Mouse (Mus musculus) neural tube, embryonic 12.5 days (tissue): ENCODE data around the gene Insyn1. TPM values are rescaled to one million over a fixed set of nuclear protein-coding genes. Genes with fewer than 3 reads are reported as not detected.

Source experiments
- ATAC-seq: fragments of 200-750 bp; cut with Nextera tagmentation; 2 replicates; pipeline ENCODE4 v1.8.0; 2017; ENCODE audit warnings: low read depth, mild to moderate bottlenecking, moderate TSS enrichment, moderate library complexity; ENCODE audit not compliant: low FRiP score
- H3K27ac ChIP-seq: fragments of 300-500 bp; sonication (generic); 2 replicates; pipeline ENCODE4 v1.5.1; 2016
- H3K27me3 ChIP-seq: fragments of 300-500 bp; sonication (generic); replicated peaks from 2 replicates; pipeline ENCODE4 v1.6.1; 2016; ENCODE audit warnings: mild to moderate bottlenecking
- H3K36me3 ChIP-seq: fragments of 300-500 bp; sonication (generic); 2 replicates; pipeline ENCODE4 v1.6.1; 2016; ENCODE audit warnings: mild to moderate bottlenecking
- H3K4me1 ChIP-seq: fragments of 300-500 bp; sonication (generic); 2 replicates; pipeline ENCODE4 v1.6.1; 2016
- H3K4me2 ChIP-seq: fragments of 300-500 bp; sonication (generic); replicated peaks from 2 replicates; pipeline ENCODE4 v1.6.1; 2016; ENCODE audit warnings: mild to moderate bottlenecking
- H3K4me3 ChIP-seq: fragments of 300-500 bp; sonication (generic); 2 replicates; pipeline ENCODE4 v1.5.1; 2016
- H3K9ac ChIP-seq: fragments of 300-500 bp; sonication (generic); 2 replicates; pipeline ENCODE4 v1.6.1; 2016; ENCODE audit warnings: mild to moderate bottlenecking
- H3K9me3 ChIP-seq: fragments of 300-500 bp; sonication (generic); 2 replicates; pipeline ENCODE4 v1.6.1; 2016; ENCODE audit warnings: mild to moderate bottlenecking
- WGBS: fragments of 180-500 bp; shearing (Covaris S2); methylation state at CpG from one replicate; pipeline ENCODE4 v1.1.7; 2016; 5-methylcytosine and 5-hydroxymethylcytosine counted together
- polyA plus RNA-seq: library from polyadenylated mRNA; unstranded; fragments of >200 nt; fragmentation: Nextera tagmentation; extraction: Ambion mirVana; gene quantifications from 2 replicates; pipeline ENCODE4 v1.2.1, GENCODE M21; 2016

Gene Insyn1
- polyA plus RNA-seq, 1 experiment from 2014 or later, result 6.8 TPM

DNA sequence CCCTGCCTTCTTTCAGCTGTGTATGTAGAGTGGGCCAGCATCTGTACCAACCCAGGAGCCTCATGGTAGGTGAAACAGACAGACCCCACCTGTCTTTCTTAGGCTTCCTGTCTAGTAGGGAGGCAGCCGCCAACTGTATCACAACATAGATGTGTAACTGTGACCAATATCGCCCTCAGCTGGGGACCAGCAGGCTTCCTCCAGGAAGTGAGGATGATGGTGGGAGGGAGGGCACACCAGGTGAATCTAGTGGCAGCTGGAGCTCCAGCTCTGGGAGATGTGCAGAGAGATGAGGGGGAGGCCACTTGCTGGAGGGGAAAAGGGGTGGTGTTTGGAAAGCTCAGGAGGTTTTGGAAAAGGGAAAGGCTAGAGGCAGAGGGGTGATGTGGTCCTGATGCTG lies 6.6 kb downstream of the Insyn1 start:
- ATAC-seq, result no peak
- Histone ChIP-seq H3K4me2 (no peak overlapping the region), H3K36me3 (no peaks in the 10 kb centered on the region), H3K9ac (no peak overlapping the region), H3K27me3 (peaks cover 9% of the 10 kb centered on the region), H3K4me1 (peaks cover 1% of the 10 kb centered on the region), H3K27ac (no peak overlapping the region), H3K9me3 (no peaks in the 10 kb centered on the region), H3K4me3 (no peak overlapping the region)
- 73% methylated on average over 2 of the region's 2 CpGs for WGBS

DNA sequence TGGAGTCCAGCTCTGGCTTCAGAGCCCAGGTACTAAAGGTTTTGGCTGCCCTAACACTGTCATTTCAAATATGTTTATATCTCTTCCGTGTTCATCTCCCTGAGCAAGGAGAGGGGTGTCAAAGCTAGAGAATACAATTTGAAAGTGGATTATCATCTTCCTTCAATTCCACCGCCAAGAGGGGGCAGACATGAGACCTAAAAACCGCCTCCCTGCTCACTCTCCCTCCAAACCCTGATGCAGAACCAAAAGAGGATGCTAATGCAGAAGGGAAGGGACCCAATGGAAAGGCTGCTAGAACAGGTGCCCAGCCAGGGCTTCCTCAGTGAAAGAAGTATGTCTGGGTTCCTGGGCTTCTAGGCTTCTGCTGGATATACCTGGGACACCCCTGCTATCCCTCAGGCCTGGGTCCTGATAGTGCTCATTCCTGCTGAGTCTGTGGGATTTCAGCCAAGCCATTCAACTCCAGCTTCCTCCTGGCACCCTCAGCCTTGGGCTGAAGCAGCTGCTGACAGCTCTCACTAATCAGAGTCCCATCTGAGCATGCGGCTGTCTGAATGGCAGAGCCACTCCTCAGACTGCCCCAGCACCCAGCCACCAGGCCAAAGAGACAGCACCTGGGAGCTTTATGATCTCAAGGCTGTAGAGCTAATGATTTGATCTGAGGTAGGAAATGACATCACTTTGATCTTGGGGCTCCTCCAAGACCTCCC lies 8.2 kb downstream of the Insyn1 start:
- no peaks in the 10 kb centered on the region for H3K36me3 ChIP-seq
- no peaks in the 10 kb centered on the region for H3K4me1 ChIP-seq
- no peak for ATAC-seq
- no peak overlapping the region for H3K9ac ChIP-seq
- no peak overlapping the region for H3K4me3 ChIP-seq
- H3K4me2 ChIP-seq, result no peak overlapping the region
- H3K27me3 ChIP-seq, result no peaks in the 10 kb centered on the region
- H3K27ac ChIP-seq, result no peak overlapping the region
- H3K9me3 ChIP-seq, result no peaks in the 10 kb centered on the region
- 31% methylated on average over 4 of the region's 4 CpGs for WGBS

GRCm38 (mm10) chr9:58497942-58498341 lies 9.5 kb downstream of the Insyn1 start:
- no peak overlapping the region for H3K27ac ChIP-seq
- no peaks in the 10 kb centered on the region for H3K4me1 ChIP-seq
- H3K4me3 ChIP-seq, result no peak overlapping the region
- no peak overlapping the region for H3K9ac ChIP-seq
- H3K4me2 ChIP-seq, result no peak overlapping the region
- no peaks in the 10 kb centered on the region for H3K9me3 ChIP-seq
- ATAC-seq, result no peak
- no peaks in the 10 kb centered on the region for H3K36me3 ChIP-seq
- no peaks in the 10 kb centered on the region for H3K27me3 ChIP-seq
- 12% methylated on average over 4 of the region's 4 CpGs for WGBS

DNA sequence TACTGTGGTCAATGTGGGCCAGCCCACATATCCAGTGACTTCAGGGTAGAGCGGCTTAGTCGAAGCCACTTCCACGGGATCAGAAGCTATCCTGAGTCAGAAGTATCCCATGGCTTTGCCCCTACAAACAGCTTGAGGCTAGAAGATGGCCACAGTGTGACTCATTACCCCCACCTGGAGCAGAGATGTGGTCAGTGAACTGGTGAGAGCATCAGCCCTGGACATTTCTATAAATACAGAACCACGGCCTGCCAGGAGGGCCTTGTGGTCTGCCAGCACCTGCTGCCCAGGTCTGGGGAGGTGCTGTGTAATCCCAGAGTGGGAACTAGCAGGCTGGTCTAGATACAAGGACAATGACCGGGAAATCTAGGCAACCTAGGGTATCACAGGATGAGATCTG lies 12.5 kb downstream of the Insyn1 start:
- Histone ChIP-seq H3K4me2 (no peak overlapping the region), H3K9me3 (no peaks in the 10 kb centered on the region), H3K4me1 (no peaks in the 10 kb centered on the region), H3K27ac (no peak overlapping the region), H3K36me3 (no peaks in the 10 kb centered on the region), H3K27me3 (no peaks in the 10 kb centered on the region), H3K9ac (no peak overlapping the region), H3K4me3 (no peak overlapping the region)
- WGBS, result 93% methylated on average over 5 of the region's 5 CpGs
- no peak for ATAC-seq

DNA sequence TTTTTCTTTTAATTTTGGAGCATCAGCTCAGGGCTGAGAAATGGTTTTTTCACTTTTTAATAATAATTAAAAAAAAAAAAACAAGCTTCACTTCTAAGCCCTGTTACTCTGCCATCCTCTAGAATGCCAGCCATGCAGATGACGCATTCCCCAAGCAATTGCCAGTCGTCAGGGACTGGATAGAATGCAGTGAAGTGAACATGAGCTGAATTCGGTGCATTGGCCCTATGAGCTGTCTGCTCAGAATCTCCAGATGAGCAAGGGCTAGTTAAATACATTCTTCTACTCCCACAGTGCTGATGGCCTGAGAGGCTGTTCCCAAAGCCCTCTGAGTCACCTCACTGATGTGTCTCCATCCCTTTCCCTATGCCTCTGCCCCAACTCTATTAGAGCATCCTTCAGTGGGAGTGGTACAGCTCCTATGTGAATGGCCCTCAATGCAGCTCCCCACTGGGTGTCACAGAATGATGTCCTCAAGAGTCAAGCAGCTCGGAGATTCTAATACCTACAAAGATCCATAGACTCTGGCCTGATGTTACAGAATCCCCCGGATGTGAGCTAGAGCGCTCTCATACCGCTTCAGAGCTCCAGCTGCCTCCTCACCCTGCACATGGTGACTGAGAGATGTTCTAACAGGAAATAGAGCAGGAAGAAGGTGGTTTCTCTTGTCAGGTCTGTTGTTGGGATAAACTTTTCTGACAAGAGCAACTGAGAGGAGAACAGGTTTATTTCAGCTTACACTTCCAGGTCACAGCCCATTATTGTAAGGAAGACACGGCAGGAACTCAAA lies 19.0 kb downstream of the Insyn1 start:
- Histone ChIP-seq H3K27ac (no peak overlapping the region), H3K27me3 (no peaks in the 10 kb centered on the region), H3K9me3 (no peaks in the 10 kb centered on the region), H3K4me2 (no peak overlapping the region), H3K4me1 (no peaks in the 10 kb centered on the region), H3K4me3 (no peak overlapping the region), H3K9ac (no peak overlapping the region), H3K36me3 (no peaks in the 10 kb centered on the region)
- WGBS, result 79% methylated on average over 8 of the region's 8 CpGs
- no peak for ATAC-seq

GRCm38 (mm10) chr9:58510452-58510851 lies 22.0 kb downstream of the Insyn1 start:
- Histone ChIP-seq H3K4me1 (no peaks in the 10 kb centered on the region), H3K9me3 (no peaks in the 10 kb centered on the region), H3K4me3 (no peak overlapping the region), H3K9ac (no peak overlapping the region), H3K36me3 (no peaks in the 10 kb centered on the region), H3K27me3 (no peaks in the 10 kb centered on the region), H3K27ac (no peak overlapping the region), H3K4me2 (no peak overlapping the region)
- no peak for ATAC-seq
- WGBS, result 92% methylated on average over 5 of the region's 5 CpGs

DNA sequence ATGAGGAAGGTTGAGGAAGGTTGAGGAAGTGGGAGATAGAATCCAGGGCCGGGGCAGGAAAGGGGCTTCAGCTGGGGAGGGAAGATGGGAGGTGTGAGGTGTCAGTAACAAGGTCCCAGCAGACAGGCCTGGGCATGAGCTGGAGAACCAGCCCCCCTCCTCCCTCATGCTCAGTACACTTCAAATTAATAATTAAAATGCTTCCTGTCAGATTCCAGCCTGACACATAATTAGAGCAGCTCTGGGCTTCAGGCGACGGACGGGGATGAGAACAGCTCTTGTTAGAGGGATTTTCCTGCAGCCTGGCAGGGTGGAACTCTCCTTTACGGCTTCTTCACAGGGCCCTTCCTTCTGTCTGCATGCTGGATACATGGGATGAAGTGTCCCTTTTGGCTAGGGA lies 25.3 kb downstream of the Insyn1 start:
- Histone ChIP-seq H3K9me3 (no peaks in the 10 kb centered on the region), H3K4me3 (no peak overlapping the region), H3K4me2 (no peak overlapping the region), H3K36me3 (no peaks in the 10 kb centered on the region), H3K9ac (no peak overlapping the region), H3K27me3 (no peaks in the 10 kb centered on the region), H3K4me1 (peaks cover 6% of the 10 kb centered on the region; the same call in 1 of the 2 replicates), H3K27ac (no peak overlapping the region)
- no peak for ATAC-seq
- WGBS, result 68% methylated on average over 5 of the region's 5 CpGs

DNA sequence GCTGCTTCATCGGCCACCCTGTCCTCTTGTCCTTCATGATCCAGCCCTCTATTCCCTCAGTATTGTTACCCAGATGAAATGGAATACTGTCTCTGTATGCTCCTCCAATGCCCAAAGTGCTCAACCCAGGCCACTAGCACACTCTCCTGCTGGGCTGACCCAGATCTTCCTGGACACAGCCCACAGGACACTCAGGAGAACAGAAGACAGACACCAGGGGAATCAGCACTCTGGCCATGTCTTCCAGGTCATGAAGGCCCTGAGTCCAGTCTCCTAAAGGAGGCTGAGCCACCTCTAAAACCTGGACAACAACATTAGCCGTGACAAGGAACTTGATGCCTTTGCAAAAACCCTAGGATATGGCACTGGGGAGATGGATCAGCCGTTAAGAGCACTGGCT lies 28.1 kb downstream of the Insyn1 start:
- no peak for ATAC-seq
- H3K27ac ChIP-seq, result no peak overlapping the region
- H3K4me3 ChIP-seq, result no peak overlapping the region
- peaks cover 6% of the 10 kb centered on the region; the same call in 1 of the 2 replicates for H3K4me1 ChIP-seq
- no peak overlapping the region for H3K9ac ChIP-seq
- WGBS, result 76% methylated on average over 3 of the region's 3 CpGs
- no peaks in the 10 kb centered on the region for H3K36me3 ChIP-seq
- H3K27me3 ChIP-seq, result no peaks in the 10 kb centered on the region
- no peaks in the 10 kb centered on the region for H3K9me3 ChIP-seq
- H3K4me2 ChIP-seq, result no peak overlapping the region

DNA sequence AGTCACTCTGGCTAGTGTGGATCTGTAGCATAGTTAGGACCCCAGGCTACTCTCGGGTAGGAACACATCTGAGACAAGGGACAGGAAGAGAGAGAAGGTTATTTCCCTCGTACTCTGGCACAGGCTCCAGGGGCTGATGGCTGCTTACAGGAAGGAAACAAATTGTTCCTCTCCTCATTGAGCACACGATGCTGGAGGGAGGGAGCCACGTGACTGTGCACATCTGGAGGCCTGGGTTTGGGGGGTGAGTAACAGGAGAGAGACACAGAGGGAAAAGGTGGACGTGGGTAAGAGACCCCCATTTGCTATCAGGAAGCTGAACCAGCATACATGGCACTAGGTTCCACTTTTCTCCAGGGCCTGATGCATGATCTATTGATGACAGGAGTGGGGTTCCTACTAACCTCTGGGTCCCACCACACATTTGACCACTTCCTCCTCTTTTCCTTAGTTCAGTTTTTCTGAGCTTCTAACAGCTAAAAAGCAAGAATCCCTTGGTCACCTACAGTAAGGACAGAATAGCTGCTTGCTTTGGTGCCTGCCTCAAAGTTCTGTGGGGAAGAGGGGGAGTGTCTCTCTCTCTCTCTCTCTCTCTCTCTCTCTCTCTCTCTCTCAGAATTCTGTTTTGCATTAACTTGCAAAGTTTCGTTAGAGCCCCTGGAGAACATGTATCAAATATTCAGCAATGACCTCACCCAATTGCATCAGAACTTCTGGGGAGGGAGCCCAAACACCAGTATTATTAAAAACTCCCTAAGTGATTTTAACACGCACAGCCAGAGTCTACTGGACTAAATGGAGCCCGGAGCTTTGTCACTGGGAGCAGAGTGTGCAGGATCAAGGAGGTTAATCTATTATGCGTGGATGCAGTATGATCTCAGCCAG lies 29.7 kb downstream of the Insyn1 start:
- Histone ChIP-seq H3K4me2 (no peak overlapping the region), H3K36me3 (no peaks in the 10 kb centered on the region), H3K9ac (no peak overlapping the region), H3K9me3 (no peaks in the 10 kb centered on the region), H3K4me3 (no peak overlapping the region), H3K27me3 (no peaks in the 10 kb centered on the region), H3K27ac (no peak overlapping the region), H3K4me1 (peaks cover 6% of the 10 kb centered on the region; the same call in 1 of the 2 replicates)
- no peak for ATAC-seq
- 62% methylated on average over 9 of the region's 9 CpGs for WGBS

GRCm38 (mm10) chr9:58519953-58520352 lies 31.6 kb downstream of the Insyn1 start:
- H3K27me3 ChIP-seq, result no peaks in the 10 kb centered on the region
- H3K4me1 ChIP-seq, result peaks cover 6% of the 10 kb centered on the region; the same call in 1 of the 2 replicates
- WGBS, result 83% methylated on average over 3 of the region's 3 CpGs
- peaks cover 1% of the 10 kb centered on the region for H3K36me3 ChIP-seq
- H3K4me3 ChIP-seq, result no peak overlapping the region
- no peak overlapping the region for H3K9ac ChIP-seq
- no peaks in the 10 kb centered on the region for H3K9me3 ChIP-seq
- no peak for ATAC-seq
- no peak overlapping the region for H3K4me2 ChIP-seq
- H3K27ac ChIP-seq, result no peak overlapping the region

- no peaks in the 10 kb centered on the region for H3K9me3 ChIP-seq
- 76% methylated on average over 5 of the region's 5 CpGs for WGBS
- peaks cover 6% of the 10 kb centered on the region; the same call in 1 of the 2 replicates for H3K4me1 ChIP-seq
- peaks cover 12% of the 10 kb centered on the region for H3K36me3 ChIP-seq
- H3K9ac ChIP-seq, result no peak overlapping the region
- no peak overlapping the region for H3K4me2 ChIP-seq
- H3K27ac ChIP-seq, result no peak overlapping the region
- no peak overlapping the region for H3K4me3 ChIP-seq
- no peak for ATAC-seq
- no peaks in the 10 kb centered on the region for H3K27me3 ChIP-seq
Observed at GRCm38 (mm10) chr9:58520816-58521581, 32.6 kb downstream of the Insyn1 start.
